Mouse (Mus musculus): ENCODE measurements at regions not wholly inside any gene's neighbourhood (a gene's known extent, or its start where the extent isn't known, plus 50 kb on each side); places are given as distances from the start of the nearest gene placed in this dataset.

DNA sequence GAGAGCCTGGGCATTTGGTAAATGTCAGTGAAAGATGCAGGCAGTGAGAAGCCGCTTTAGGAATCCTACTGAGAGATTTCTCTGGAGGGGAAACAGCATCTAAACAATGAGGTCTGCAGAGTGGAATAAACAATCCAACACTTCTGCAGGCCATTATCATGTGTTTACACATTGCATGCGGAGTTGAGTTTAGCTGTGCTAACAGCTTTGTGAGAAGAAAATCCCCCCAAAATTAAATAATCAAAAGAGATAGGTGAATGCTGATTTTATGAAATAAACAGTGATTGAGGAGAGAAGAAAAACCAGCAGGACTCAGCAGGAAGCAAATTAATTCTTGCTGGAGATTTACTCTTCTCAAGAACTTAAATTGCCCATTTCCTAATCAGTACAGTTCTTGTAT is 95.9 kb upstream of the Pam start:
- TF ChIP-seq MYC (IDR thresholded peaks at IDR 0.05; ENCODE audit: low read depth, low read length) (no peak), POLR2A (IDR thresholded peaks at IDR 0.05; ENCODE audit: control insufficient read depth in 1 of 2, insufficient read depth in 1 of 2, low read depth in 1 of 2, low read length in 2 of 2, poor library complexity in 1 of 2) (no peak), TCF12 (IDR thresholded peaks at IDR 0.05; ENCODE audit: low read depth, low read length) (no peak)
